Mouse (Mus musculus) urinary bladder, adult 2 months (tissue): ENCODE measurements around the gene Prkaca. TPM values are rescaled to one million over a fixed set of nuclear protein-coding genes. Genes with fewer than 3 reads are reported as not detected.
"Not testable (repeated sequence)": the region's sequence is repeated elsewhere in the genome, so short reads cannot be mapped to it uniquely, and the experiment has no call there.

Experiments
- DNase-seq: peaks from one replicate; pipeline ENCODE4 v3.0.0; 2022; ENCODE audit warnings: low spot score
- polyA plus RNA-seq: library from polyadenylated mRNA; depleted of rRNA; stranded (reverse); fragments of >200 nt; gene quantifications from 2 replicates; pipeline ENCODE4 v1.2.3, GENCODE M21; 2012

Prkaca gene
- polyA plus RNA-seq, 1 experiment: 74.4 TPM

GRCm38 (mm10) chr8:83976101-83976630 is 3.4 kb downstream of the Prkaca start:
- DNase-seq: no peak

GRCm38 (mm10) chr8:83976779-83977350 is 4.1 kb downstream of the Prkaca start:
- no peak for DNase-seq

GRCm38 (mm10) chr8:83977646-83978045 is 4.9 kb downstream of the Prkaca start:
- no peak for DNase-seq

GRCm38 (mm10) chr8:83978200-83978599 is 5.4 kb downstream of the Prkaca start:
- DNase-seq: no peak

GRCm38 (mm10) chr8:83980250-83980649 is 7.5 kb downstream of the Prkaca start:
- no peak for DNase-seq

- DNase-seq: no peak
These were observed 8.1 kb downstream of the Prkaca start for GRCm38 (mm10) chr8:83980845-83981244.

GRCm38 (mm10) chr8:83981533-83981932 is 8.7 kb downstream of the Prkaca start:
- DNase-seq: no peak

- no peak for DNase-seq
These were observed 9.7 kb downstream of the Prkaca start for GRCm38 (mm10) chr8:83982449-83982848.

- not testable (repeated sequence) for DNase-seq
These were observed 10.4 kb downstream of the Prkaca start for GRCm38 (mm10) chr8:83983222-83983621.

GRCm38 (mm10) chr8:83989243-83989642 is 16.4 kb downstream of the Prkaca start:
- no peak for DNase-seq

- DNase-seq: no peak
These were observed 17.4 kb downstream of the Prkaca start for GRCm38 (mm10) chr8:83990170-83990569.

- DNase-seq: no peak
These were observed 19.7 kb downstream of the Prkaca start for GRCm38 (mm10) chr8:83992488-83992887.

GRCm38 (mm10) chr8:83994030-83994429 is 21.2 kb downstream of the Prkaca start:
- DNase-seq: no peak

- DNase-seq: no peak
These were observed 23.2 kb downstream of the Prkaca start for GRCm38 (mm10) chr8:83995973-83996372.

GRCm38 (mm10) chr8:83996567-83997505 is 24.0 kb downstream of the Prkaca start:
- DNase-seq: peak; percentile 93

GRCm38 (mm10) chr8:83997511-83998141 is 24.8 kb downstream of the Prkaca start, which contains the start of gene Samd1:
Samd1 (plus strand) TSS chr8:83997672.
- DNase-seq: peak; percentile 49

GRCm38 (mm10) chr8:83998231-83999056 is 25.7 kb downstream of the Prkaca start:
- peak; percentile 60 for DNase-seq

GRCm38 (mm10) chr8:83999057-83999705 is 26.4 kb downstream of the Prkaca start:
- no peak for DNase-seq

- DNase-seq: no peak
These were observed 27.0 kb downstream of the Prkaca start for GRCm38 (mm10) chr8:83999825-84000224.

- no peak for DNase-seq
These were observed 28.6 kb downstream of the Prkaca start, which contains the start of gene 1700067K01Rik for GRCm38 (mm10) chr8:84001281-84002000. 1700067K01Rik (plus strand) TSS chr8:84001502.
